Mouse (Mus musculus) CH12.LX (cell line): ENCODE results near the gene Zbtb7a. TPM values are rescaled to one million over a fixed set of nuclear protein-coding genes. Genes with fewer than 3 reads are reported as not detected.

ENCODE experiments used
- DNase-seq: peaks from one replicate; pipeline ENCODE4 v3.0.0-alpha.2; 2013; ENCODE audit errors: extremely low read depth
- H3K27ac ChIP-seq: 2 replicates; pipeline ENCODE4 v1.5.1; 2012; ENCODE audit warnings: low read depth, mild to moderate bottlenecking, control low read depth, moderate library complexity; ENCODE audit not compliant: insufficient read depth
- H3K27me3 ChIP-seq: replicated peaks from 2 replicates; pipeline ENCODE3; 2012; ENCODE audit warnings: inconsistent platforms
- H3K36me3 ChIP-seq, 2 experiments: replicated peaks in 1 of 2; 2 replicates each; pipeline versions ENCODE3 to v1.6.1; 2012; ENCODE audit warnings: inconsistent platforms in 1 of 2, low read length in 1 of 2, mild to moderate bottlenecking in 1 of 2, mixed read lengths in 1 of 2, moderate library complexity in 1 of 2; ENCODE audit not compliant: control insufficient read depth in 1 of 2, insufficient read depth in 1 of 2
- H3K4me1 ChIP-seq, 2 experiments: 2 replicates each; pipeline ENCODE4 v1.6.1; 2012; ENCODE audit warnings: inconsistent platforms in 1 of 2, moderate library complexity in 1 of 2; ENCODE audit not compliant: insufficient read depth in 2 of 2, control insufficient read depth in 1 of 2
- H3K4me2 ChIP-seq: 2 replicates; pipeline ENCODE4 v1.6.1; 2012; ENCODE audit warnings: low read depth, mild to moderate bottlenecking, control low read depth; ENCODE audit not compliant: poor library complexity, insufficient read depth, severe bottlenecking
- H3K4me3 ChIP-seq, 3 experiments: fragments of 150-350 bp in 1 of 3; sonication (generic) in 1 of 3; replicated peaks in 1 of 3; 2 replicates each; pipeline versions ENCODE3 to v1.5.1; 2011 to 2012; ENCODE audit warnings: low read depth in 2 of 3, low read length in 2 of 3, mild to moderate bottlenecking in 2 of 3, moderate library complexity in 2 of 3, control low read depth in 1 of 3, improper control_type of control experiment in 1 of 3, inconsistent platforms in 1 of 3, mixed read lengths in 1 of 3; ENCODE audit not compliant: poor library complexity in 1 of 3
- H3K79me2 ChIP-seq: replicated peaks from 2 replicates; pipeline ENCODE4 v1.6.1; 2012; ENCODE audit warnings: mild to moderate bottlenecking, moderate library complexity; ENCODE audit not compliant: control insufficient read depth, poor library complexity, insufficient read depth, severe bottlenecking; ENCODE audit errors: extremely low read depth
- H3K9ac ChIP-seq: 2 replicates; pipeline ENCODE4 v1.6.1; 2012; ENCODE audit warnings: low read depth, mild to moderate bottlenecking, control low read depth, moderate library complexity; ENCODE audit not compliant: insufficient read depth
- H3K9me3 ChIP-seq: replicated peaks from 2 replicates; pipeline ENCODE3; 2012; ENCODE audit warnings: low read length, inconsistent platforms, mixed read lengths
- BHLHE40 ChIP-seq: IDR thresholded peaks from 2 replicates; pipeline ENCODE4 v1.6.1; 2011; ENCODE audit warnings: mild to moderate bottlenecking, low read depth, low read length, improper control_type of control experiment
- CHD1 ChIP-seq: IDR thresholded peaks from 2 replicates; pipeline ENCODE4 v1.6.1; 2012; ENCODE audit warnings: low read depth, low read length, improper control_type of control experiment, inconsistent platforms
- CTCF ChIP-seq, 2 experiments: IDR thresholded peaks in 1 of 2; conservative IDR thresholded peaks in 1 of 2; 2 replicates each; pipeline ENCODE4 v1.5.1; 2011 to 2012; ENCODE audit warnings: low read depth in 2 of 2, low read length in 2 of 2, improper control_type of control experiment in 1 of 2, inconsistent platforms in 1 of 2, mild to moderate bottlenecking in 1 of 2, moderate library complexity in 1 of 2
- E2F4 ChIP-seq: IDR thresholded peaks from 2 replicates; pipeline ENCODE4 v1.6.1; 2011; ENCODE audit warnings: low read depth, low read length, improper control_type of control experiment; ENCODE audit not compliant: insufficient replicate concordance
- EP300 ChIP-seq: IDR thresholded peaks from 2 replicates; pipeline ENCODE4 v1.6.1; 2011; ENCODE audit warnings: low read length, improper control_type of control experiment
- GABPA ChIP-seq: IDR thresholded peaks from 2 replicates; pipeline ENCODE4 v1.6.1; 2012; ENCODE audit warnings: low read depth, low read length, improper control_type of control experiment, inconsistent platforms; ENCODE audit not compliant: insufficient replicate concordance
- IRF4 ChIP-seq: IDR thresholded peaks from 2 replicates; pipeline ENCODE4 v1.6.1; 2014; ENCODE audit warnings: low read depth, mild to moderate bottlenecking, inconsistent platforms, low read length, improper control_type of control experiment
- JUN ChIP-seq: IDR thresholded peaks from 2 replicates; pipeline ENCODE4 v1.6.1; 2011; ENCODE audit warnings: low read depth, mild to moderate bottlenecking, low read length, improper control_type of control experiment, moderate library complexity; ENCODE audit not compliant: insufficient read depth
- JUND ChIP-seq: conservative IDR thresholded peaks from 2 replicates; pipeline ENCODE4 v1.6.1; 2011; ENCODE audit warnings: low read depth, low read length, improper control_type of control experiment
- KAT2A ChIP-seq: IDR thresholded peaks from 2 replicates; pipeline ENCODE4 v1.6.1; 2012; ENCODE audit warnings: low read length, improper control_type of control experiment, inconsistent platforms; ENCODE audit not compliant: insufficient replicate concordance
- MAFK ChIP-seq: IDR thresholded peaks from 2 replicates; pipeline ENCODE4 v1.6.1; 2011; ENCODE audit warnings: low read length, improper control_type of control experiment; ENCODE audit not compliant: insufficient replicate concordance
- MAX ChIP-seq: IDR thresholded peaks from 2 replicates; pipeline ENCODE4 v1.6.1; 2011; ENCODE audit warnings: low read length, improper control_type of control experiment
- MXI1 ChIP-seq: IDR thresholded peaks from 2 replicates; pipeline ENCODE4 v1.6.1; 2011; ENCODE audit warnings: mild to moderate bottlenecking, low read depth, low read length, improper control_type of control experiment
- MYC ChIP-seq: IDR thresholded peaks from 2 replicates; pipeline ENCODE4 v1.6.1; 2011; ENCODE audit warnings: low read depth, mild to moderate bottlenecking, improper control_type of control experiment, low read length
- NELFE ChIP-seq: IDR thresholded peaks from 2 replicates; pipeline ENCODE4 v1.6.1; 2011; ENCODE audit warnings: low read depth, low read length, improper control_type of control experiment
- NRF1 ChIP-seq: IDR thresholded peaks from 2 replicates; pipeline ENCODE4 v1.6.1; 2014; ENCODE audit warnings: low read depth, mild to moderate bottlenecking, inconsistent platforms, low read length, improper control_type of control experiment, moderate library complexity
- PAX5 ChIP-seq: IDR thresholded peaks from 2 replicates; pipeline ENCODE4 v1.6.1; 2012; ENCODE audit warnings: low read length, inconsistent platforms, mixed read lengths
- POLR2A ChIP-seq: IDR thresholded peaks from 2 replicates; pipeline ENCODE4 v1.6.1; 2011; ENCODE audit warnings: low read depth, mild to moderate bottlenecking, improper control_type of control experiment, low read length
- POLR2AphosphoS2 ChIP-seq: IDR thresholded peaks from 2 replicates; pipeline ENCODE4 v1.6.1; 2011; ENCODE audit warnings: low read depth, low read length, improper control_type of control experiment
- SIN3A ChIP-seq: IDR thresholded peaks from 2 replicates; pipeline ENCODE4 v1.6.1; 2012; ENCODE audit warnings: low read length, improper control_type of control experiment, inconsistent platforms
- SMC3 ChIP-seq: IDR thresholded peaks from 2 replicates; pipeline ENCODE4 v1.6.1; 2011; ENCODE audit warnings: low read depth, low read length, improper control_type of control experiment
- TBP ChIP-seq: conservative IDR thresholded peaks from 2 replicates; pipeline ENCODE4 v1.6.1; 2011; ENCODE audit warnings: low read depth, low read length, improper control_type of control experiment
- UBTF ChIP-seq: IDR thresholded peaks from 2 replicates; pipeline ENCODE4 v1.6.1; 2012; ENCODE audit warnings: low read depth, mild to moderate bottlenecking, inconsistent platforms, low read length, improper control_type of control experiment, moderate library complexity
- ZC3H11A ChIP-seq: IDR thresholded peaks from 2 replicates; pipeline ENCODE4 v1.6.1; 2012; ENCODE audit warnings: low read depth, mild to moderate bottlenecking, inconsistent platforms, low read length, improper control_type of control experiment
- ZNF384 ChIP-seq: IDR thresholded peaks from 2 replicates; pipeline ENCODE4 v1.6.1; 2012; ENCODE audit warnings: low read depth, low read length, improper control_type of control experiment, inconsistent platforms
- dilution Hi-C: fragments of 300-500 bp; cut with MboI; formaldehyde crosslinking; loops from 2 replicates; pipeline ENCODE4 v1.14.3; 2020; ENCODE audit warnings: low sequenced_read_pairs; ENCODE audit not compliant: extremely low pct_unique_long_range_greater_than_20kb, extremely low pct_ligation_motif_present
- in situ Hi-C: fragments of 300-500 bp; cut with MboI; formaldehyde crosslinking; loops from 3 replicates; pipeline ENCODE4 v1.14.3; 2019; ENCODE audit warnings: low sequenced_read_pairs, low pct_ligation_motif_present, low pct_unique_long_range_greater_than_20kb, mixed read lengths
- polyA plus RNA-seq: library from polyadenylated mRNA; unstranded; fragments of >175 nt; gene quantifications from 2 replicates; pipeline ENCODE4 v1.2.1, GENCODE M21; 2012; ENCODE audit warnings: low read depth; ENCODE audit not compliant: insufficient read length
- total RNA-seq, 2 experiments: library from RNA; depleted of rRNA; stranded (reverse); fragments of 300-350 nt in 1 of 2; fragments of >200 nt in 1 of 2; gene quantifications; 2 replicates each; pipeline ENCODE4 v1.2.3; 2012 to 2014

The Zbtb7a gene
- total and polyA plus RNA-seq, 3 experiments, result 3.0 to 21.3 (median 18.2) TPM

GRCm38 (mm10) chr10:81136706-81137231 is 1.7 kb downstream of the Zbtb7a start:
- Histone ChIP-seq H3K27me3 (no peaks in the 10 kb centered on the region), H3K4me1 (peaks cover 16 to 46% of the 10 kb centered on the region in 2 experiments), H3K9ac (peak overlapping the region; percentile 100), H3K79me2 (peaks cover 39% of the 10 kb centered on the region), H3K9me3 (no peaks in the 10 kb centered on the region), H3K36me3 (peaks cover 0 to 17% of the 10 kb centered on the region in 2 experiments), H3K4me2 (peak overlapping the region; percentile 26; the same call in 1 of the 2 replicates), H3K27ac (peak overlapping the region; percentile 79), H3K4me3 (peak overlapping the region; percentile 81 to 87 (median 81))
- in situ Hi-C loops (no loop called here), dilution Hi-C loops (no loop called here)
- DNase-seq, result peak; percentile 54
- 0 out of 2 replicates have a peak, but pooled peaks have one; percentile 2 for TF ChIP-seq MYC
- 0 out of 2 replicates have a peak, but pooled peaks have one; percentile 29 for TF ChIP-seq MXI1
- TF ChIP-seq SIN3A, result peak; percentile 67; the same call in 1 of the 2 replicates
- TF ChIP-seq TBP, result no peak
- no peak for TF ChIP-seq KAT2A
- no peak for TF ChIP-seq MAFK
- no peak for TF ChIP-seq JUND
- no peak for TF ChIP-seq PAX5
- TF ChIP-seq BHLHE40, result peak; percentile 67
- peak; percentile 17; the same call in 1 of the 2 replicates for TF ChIP-seq CHD1
- no peak for TF ChIP-seq IRF4
- TF ChIP-seq GABPA, result no peak
- TF ChIP-seq ZC3H11A, result no peak
- no peak for TF ChIP-seq JUN
- TF ChIP-seq ZNF384, result no peak
- TF ChIP-seq NELFE, result no peak
- peak; percentile 41; the same call in 1 of the 2 replicates for TF ChIP-seq POLR2A
- no peak for TF ChIP-seq UBTF
- TF ChIP-seq SMC3, result no peak
- no peak for TF ChIP-seq CTCF (conservative IDR thresholded peaks at IDR 0.05 in 1 of 2, IDR thresholded peaks at IDR 0.05 in 1 of 2; ENCODE audit: low read depth in 2 of 2, low read length in 2 of 2)
- TF ChIP-seq POLR2AphosphoS2, result no peak
- no peak for TF ChIP-seq E2F4
- TF ChIP-seq EP300, result no peak
- TF ChIP-seq NRF1, result no peak
- no peak for TF ChIP-seq MAX
